Mouse (Mus musculus) kidney, postnatal 25 days (tissue): ENCODE results near the gene Ppm1b.

Source experiments
- DNase-seq, 2 experiments: peaks; one replicate each; pipeline ENCODE4 v3.0.0; 2021; ENCODE audit warnings: mixed read lengths in 2 of 2

The Ppm1b gene

DNA sequence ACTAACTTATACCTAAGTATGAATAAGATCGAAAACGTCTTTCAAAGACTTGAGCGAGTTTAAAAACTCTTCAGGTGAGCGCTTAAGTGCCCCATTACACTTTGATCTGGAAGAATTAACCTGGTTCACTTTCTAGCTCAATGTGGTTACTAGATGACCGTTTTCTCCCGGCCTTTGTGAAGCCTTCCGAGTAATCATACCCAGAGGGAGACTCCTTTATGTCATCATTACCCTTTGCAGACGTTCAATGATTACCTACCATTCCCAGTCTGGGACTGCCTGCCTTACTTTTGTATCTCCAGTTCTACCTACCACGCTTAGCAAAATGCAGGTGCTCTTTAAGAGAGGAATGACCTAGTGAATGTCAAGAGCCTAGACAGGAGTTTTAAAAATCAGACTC lies at the start of gene Ppm1b:
TSS of gene Ppm1b (plus strand) at position 301 of the 400 bp plus-strand sequence.
- DNase-seq: no peak

DNA sequence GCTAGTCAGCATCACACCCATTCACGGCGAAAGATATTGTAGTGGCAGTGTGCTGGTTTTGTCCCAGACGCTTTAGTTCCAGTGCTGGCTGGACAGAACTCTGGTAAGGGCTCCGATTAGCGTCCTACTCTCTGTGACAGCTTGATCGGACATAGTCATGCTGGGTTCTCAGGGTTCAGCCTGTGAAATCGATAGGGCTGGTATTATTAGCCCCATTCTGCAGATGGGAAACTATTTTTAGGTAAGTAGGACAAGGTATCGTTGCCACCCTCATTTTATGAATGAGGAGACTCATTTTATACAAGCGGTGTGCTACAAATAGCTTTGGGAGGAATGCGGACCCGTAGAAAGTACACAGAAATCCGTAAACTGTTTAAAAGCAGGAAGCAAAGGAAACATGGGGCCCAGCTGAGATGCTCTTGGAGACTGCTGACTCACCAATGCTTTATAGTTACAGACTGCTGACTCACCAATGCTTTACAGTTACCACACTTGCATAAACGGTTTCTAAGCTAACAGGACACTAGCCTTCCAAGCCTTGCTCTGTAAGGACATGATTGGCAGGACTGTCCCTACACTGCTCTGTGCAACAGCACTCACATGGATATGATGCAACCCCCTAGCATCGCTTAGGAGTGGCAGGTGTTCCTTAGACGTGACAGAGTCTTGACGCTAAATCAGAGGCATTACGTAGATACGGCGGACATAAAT lies 34.7 kb upstream of the Ppm1b start:
- no peak for DNase-seq

DNA sequence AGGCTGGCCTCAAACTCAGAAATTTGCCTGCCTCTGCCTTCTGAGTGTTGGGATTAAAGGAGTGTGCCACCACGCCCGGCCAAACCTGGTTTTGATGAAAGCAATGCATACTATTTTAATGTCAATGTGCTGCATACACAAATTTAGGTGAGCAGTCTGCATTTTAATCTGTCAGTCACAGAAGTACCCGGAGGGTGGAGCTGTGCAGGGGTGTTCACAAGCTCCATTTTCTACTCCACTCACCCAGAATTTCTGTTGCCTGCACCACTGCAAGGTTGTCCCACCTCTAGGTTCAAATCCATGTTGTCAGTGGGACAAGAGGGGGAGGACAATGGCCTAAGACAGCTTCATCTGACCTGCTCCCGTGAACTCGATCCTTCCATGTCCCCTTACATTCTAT lies 31.8 kb upstream of the Ppm1b start:
- no peak for DNase-seq

DNA sequence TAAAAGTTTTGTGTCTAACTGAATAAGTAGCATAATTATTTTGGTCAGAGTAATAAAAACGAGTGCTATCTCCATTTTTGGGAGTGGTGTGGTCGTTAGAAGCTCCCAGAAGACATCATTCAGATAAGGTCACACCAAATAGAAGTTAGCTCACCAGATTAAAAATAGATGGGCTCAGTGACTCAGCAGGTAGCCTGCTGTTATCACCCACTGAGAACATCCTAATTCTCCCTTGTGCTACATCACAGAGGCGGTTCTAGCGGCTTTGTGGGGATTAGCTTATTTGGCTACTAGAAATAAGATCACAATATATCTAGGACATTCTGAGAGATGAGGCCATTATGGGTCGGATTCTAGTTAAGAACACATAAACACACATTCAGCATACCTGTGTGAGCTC lies 30.3 kb upstream of the Ppm1b start:
- DNase-seq: no peak

DNA sequence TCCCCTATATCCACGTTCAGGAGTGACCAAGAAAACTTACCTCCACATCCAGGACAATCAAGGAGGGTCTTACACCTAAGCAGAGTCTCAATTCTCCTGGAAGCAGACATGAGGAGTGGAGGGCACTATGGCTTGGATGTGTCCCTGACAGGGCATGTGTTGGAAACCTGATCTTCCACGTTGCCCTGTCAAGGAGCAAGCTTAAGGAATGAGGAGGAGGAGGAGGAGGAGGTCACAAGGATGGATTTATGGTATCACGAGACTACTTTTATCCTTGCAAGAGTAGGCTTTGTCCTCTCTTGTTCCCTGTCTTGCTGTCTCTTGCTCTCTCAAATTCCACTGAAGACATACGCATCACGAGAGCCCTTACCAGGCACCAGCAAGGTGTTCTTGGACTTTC lies 29.0 kb upstream of the Ppm1b start:
- no peak for DNase-seq

DNA sequence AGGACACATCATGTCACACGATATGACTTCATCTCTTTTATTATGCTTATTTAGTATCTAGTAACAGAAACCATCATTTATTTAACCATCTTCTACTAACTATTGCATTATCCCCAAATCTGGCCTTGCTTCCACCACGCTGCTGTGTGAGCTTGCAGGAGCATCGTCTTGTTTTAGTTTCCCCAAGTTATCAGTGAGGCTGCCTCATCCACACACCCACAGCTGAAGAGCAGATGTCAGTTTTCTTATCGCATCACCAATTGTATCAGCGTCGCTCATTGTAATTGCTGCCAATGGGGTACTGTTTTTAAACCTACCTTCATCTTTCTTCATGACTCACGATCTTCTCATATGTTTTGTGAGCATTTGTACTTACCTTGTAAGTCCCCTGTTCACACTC lies 23.6 kb upstream of the Ppm1b start:
- no peak for DNase-seq

DNA sequence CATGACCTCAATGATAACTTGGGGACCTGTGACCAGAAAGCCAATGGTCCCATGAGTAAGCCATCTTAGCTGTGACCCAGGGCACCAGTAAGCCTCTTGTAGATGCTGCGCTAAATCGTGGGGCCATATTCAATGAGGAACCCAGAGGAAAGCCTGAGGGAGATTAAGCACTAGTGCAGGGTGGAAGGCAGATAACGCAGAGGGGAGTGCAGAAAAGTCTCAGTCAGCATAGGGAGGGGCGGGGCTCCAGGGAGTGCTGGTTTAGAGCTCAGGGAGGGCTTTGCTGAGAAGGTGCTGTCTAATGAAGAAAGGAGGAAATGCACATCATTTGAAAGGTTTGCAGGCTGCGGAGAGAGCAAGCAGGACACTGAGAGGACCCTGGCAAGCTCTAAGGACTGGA lies 22.6 kb upstream of the Ppm1b start:
- DNase-seq: no peak

DNA sequence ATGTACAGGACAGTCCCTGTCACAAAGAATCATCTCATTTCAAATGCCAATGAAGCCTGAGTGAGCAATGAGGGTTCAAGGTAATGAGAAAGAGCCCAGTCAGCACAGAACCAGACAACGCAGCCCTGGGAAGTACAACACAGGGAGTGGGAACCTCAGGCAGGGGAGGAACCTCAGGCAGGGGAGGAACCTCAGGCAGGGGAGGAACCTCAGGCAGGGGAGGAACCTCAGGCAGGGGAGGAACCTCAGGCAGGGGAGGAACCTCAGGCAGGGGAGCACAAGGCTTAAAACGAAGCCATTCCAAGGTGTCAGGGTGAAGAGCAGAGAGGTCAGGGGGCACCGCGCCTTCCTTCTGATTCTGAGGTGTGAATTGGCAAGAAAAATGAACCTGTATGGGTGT lies 20.9 kb upstream of the Ppm1b start:
- peak; percentile 12 to 63 for DNase-seq

DNA sequence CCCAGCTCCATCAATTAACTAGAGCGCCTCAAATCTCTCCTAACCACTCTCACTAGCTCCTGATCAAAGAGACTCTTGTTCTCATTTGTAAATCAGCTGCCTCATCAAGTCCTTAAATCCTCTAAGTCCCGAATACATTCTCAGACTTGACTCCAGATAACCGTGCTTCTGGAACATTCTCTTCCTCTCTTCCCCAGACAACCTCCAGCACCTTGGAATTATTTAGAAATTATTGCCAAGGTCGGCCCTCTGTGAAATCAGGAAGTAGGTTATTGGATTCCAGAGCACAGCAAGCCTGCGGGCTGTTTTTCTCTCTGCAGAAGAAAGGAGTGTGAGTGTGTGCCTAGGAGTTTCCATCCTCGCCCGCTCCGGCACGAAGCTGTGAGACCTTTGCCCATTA lies 20.2 kb upstream of the Ppm1b start:
- DNase-seq: peak; percentile 20 to 40

DNA sequence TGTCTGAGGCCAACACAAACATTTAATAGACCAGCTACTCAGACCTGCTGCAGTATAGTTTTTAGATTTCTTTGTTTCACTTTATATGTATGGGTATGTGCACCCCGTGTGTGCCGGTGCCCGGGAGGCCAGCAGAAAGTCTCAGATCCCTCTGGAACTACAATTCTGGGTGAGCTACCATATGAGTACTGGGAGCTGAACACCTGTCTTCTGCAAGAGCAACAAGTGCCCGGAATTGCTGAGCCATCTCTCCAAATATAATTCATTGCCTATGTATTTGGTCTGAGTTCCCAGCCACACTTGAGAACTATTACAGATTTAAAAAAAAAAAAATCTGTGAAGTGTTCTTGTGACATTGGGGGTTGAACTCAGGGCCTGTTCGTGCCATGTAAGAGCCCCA lies 19.7 kb upstream of the Ppm1b start:
- DNase-seq: no peak

DNA sequence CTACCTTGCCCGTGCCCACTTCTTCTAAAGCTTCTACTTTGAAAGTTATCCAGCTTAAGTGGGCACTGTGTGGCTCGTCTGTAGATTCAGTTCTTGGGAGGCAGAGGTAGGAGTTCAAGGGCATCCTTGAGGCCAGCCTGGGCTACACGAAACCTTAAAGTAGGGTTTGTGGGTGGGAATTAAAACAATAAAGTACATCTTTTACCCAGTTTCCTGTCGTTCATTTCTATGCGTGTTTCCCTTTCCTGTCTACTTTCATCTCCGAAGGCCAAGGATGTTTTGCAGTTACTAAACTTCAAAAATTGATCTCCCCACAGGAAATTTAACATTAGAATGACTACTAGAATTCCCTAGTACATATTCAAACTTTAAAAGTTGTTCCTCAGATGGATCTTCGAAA lies 19.3 kb upstream of the Ppm1b start:
- DNase-seq: no peak

DNA sequence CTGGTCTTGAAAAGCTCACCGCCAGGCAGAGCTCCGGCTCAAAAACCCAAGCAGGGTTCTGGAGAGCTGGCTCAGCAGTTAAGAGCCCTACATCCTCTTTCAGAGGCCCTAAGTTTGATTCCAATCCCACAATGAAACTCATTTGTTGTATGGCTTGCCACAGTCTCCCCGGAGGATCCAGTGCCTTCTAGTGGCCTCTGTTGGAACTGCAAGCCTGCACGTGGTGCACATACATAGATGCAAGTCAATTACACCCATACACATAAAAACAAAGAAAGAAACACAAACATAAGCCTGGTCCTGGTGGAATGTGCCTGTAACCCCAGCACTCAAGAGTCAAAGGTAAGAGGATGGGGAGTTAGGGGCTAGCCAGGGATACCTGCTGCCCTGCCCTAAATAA lies 18.3 kb upstream of the Ppm1b start:
- DNase-seq: no peak

DNA sequence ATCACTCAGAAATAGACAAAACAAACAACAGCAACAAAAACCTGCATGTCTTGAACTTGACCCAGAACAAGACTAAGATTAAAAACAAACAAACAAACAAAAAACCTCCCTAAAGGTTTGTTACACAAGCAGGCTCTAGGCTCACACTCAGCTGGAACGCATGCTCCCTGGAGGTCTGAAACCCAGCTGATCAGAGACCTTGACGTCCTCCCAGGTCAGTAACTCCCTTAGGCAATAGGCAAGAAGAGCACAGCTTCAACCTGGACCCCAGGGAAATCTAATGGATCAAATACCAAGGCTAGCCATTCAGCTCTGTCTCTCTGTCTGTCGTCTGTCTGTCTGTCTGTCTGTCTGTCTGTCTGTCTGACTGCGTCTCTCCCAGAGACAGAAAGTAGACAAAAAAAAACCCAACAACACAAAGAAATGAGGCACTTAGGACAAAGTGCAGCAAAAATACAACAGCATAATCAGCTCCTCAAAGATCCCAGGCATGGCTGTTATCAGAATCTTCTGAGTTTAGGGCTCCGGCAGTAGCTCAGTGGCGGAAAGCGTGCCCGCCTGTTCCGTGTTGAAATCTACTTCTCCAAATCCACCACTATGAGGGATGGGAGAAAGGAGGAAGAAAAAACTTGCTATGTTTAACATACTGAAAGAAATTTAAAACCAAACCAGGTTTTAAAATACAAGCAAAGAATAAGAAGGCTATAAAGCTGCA lies 16.4 kb upstream of the Ppm1b start:
- no peak for DNase-seq

DNA sequence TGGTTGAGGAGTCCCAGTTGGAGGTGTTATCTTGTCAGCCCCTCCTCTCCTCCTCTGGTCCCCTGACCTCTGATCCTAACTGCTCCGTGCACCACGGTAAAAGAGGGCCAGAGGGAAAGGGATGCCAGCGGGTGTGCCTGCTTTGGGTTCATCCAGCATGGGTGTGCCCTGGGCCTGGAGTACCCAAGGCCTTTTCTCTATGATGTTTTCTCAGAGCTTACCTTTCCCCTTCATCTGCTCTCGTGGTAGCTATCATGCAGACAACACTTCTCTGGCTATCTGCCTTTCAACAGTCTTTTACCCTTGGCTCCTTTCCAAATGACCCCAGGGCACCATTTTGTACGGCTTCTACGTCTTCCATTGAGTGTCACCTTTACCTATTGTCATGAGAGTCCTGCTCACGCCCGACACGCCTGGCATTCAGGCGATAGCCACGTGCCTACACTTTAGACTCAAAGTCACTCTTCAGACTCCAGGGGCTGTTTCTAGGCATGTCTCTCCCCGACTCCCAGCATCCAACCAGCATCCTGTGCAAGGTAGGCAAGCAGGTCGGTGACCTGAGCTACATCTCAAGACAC lies 15.2 kb upstream of the Ppm1b start:
- no peak for DNase-seq

DNA sequence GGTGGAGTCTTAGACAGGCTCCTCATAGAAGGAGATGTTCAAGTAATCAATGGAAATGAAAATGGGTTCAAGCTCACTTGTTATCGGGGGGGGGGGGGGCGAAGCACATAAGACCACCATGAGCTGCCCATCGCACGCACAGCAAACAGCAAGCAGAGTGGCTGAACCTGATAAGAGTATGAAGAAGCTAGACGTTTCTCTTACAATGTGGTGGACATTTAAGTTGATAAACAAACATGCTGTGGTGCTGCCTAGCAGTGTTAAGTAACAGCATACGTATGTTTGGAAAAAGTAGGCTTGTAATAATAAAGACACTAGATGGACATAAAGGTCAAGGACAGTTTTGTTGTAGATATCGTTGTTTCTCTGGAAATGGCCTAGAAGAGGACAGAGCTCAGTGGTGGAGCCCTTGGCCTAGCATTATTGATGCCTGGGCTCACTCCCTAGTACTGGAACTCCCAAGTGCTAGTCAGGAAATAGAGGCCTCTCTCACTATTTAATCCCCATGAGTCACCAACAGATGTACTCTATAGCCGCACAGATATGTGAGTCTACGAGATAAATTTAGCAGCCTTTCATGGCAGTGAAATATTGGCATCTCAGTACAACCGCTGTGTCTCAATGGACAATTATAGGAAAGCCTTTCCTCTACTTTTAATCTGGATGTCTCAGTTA lies 14.0 kb upstream of the Ppm1b start:
- no peak for DNase-seq

DNA sequence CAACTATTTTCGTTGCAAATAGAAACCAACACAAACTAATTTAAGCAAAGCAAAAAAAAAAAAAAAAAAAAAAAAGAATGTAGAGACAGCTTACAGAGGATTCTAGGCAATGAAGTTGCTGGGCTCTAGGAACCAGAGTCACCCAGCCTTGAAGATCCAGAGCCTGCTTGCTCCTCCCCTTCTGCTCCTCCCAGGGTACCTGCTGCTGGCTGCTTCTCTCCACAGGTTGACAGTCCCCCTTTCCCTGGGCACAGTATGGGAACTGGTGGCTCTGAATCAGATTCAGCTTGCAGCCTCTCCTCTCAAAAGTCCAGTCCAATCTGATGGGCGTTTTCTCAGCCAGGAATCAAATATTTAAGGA lies 13.5 kb upstream of the Ppm1b start:
- DNase-seq: no peak

DNA sequence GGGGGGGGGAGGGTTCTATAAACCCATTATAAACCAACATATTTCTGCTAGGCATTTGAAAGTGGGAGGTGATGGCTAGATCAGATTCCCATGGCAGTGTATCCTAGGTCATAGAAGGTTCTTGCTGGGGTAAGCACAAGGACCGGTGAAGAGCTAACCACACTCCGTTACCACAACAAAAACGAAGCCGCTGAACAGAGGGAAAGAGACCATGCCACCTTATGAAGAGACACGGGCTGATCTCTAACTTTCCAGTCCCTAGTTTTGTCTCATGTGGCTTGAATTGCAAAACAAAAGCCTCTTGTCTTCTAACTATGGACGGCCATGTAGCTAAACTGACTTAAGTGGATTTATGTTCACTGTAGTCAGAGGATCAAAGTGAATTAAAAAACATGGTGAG lies 12.2 kb upstream of the Ppm1b start:
- DNase-seq: no peak

DNA sequence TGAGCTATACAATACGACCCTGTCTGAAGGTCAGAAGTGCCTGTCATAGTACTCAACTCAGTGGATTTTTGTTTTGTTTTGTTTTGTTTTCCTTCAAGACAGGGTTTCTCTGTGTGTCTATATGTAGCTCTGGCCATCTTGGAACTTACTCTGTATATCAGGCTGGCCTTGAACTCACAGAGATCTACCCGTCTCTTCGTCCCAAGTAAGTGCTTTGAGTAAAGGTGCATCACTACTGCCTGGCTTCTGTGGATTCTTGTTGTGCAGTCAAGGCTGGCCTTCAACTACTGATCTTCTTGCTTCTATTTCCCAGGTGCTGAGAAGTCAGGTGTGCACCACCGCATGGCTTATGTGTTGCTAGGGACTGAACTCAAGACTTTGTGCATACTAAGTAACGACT lies 4.0 kb upstream of the Ppm1b start:
- DNase-seq: no peak

DNA sequence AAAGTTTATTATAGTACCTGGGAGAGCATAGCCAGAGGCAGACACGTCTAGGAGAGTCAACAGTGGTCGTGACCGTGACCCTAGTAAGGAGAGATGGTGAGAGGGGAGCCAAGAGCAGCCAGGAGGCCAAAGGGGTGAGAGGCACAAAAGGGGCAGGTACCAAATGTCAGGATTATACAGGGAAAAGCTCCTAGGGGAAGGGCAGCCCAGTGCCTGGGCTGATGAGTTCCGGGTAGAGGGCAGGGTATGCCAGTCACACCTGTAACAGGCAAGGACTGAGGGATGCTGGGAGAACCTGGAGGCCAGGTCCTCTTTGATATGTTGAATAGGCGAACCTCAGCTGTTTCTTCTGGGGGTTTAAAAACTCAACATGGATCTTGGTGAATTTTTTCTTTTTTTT lies 2.8 kb upstream of the Ppm1b start:
- DNase-seq: no peak

DNA sequence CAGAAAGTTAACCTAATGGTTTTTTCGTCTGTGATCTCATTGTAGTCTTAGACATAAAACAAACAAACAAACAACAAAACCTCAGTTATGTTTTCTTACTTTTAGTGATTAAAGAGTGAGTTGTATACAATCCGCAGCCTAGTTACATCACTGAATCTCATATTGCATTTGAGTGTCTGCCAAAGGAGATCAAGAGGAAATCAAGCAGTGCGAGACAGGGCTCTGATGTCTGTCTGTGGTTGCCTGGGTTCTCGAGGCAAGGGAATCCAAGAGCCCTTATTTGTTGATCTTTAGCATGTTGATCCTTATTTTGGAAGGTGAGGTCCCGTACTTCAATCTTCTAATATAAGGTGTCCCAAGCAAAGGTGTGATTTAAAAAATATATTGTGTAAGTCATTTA lies 1.7 kb upstream of the Ppm1b start:
- no peak for DNase-seq

DNA sequence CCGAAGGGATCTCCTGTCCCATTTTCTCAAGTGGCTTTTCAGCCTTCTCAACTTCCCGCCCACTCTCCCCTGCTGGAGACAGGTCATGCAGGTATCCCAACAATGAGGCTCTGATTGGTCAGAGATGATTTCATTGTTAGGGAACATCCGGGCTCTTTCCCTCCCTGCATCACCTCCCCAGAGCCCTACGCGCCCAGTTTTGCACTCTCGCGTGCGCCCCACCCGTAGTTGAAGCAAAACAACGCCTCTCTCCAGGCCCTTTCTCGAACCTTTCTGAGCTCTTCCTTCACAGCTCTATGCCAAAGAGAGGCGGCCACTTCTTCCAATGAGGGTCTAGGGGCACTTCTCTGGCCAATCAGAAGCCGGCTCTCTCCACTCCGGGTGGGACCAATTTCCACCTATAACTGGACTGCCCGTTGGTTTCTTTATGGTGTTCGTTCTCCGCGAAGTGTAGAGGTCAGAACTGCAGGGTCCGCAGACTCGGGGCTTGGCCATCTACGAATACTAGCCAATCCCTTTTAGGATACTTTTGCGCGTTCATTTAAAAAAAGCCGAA lies 468 bp downstream of the Ppm1b start:
- peak; percentile 89 to 95 for DNase-seq

DNA sequence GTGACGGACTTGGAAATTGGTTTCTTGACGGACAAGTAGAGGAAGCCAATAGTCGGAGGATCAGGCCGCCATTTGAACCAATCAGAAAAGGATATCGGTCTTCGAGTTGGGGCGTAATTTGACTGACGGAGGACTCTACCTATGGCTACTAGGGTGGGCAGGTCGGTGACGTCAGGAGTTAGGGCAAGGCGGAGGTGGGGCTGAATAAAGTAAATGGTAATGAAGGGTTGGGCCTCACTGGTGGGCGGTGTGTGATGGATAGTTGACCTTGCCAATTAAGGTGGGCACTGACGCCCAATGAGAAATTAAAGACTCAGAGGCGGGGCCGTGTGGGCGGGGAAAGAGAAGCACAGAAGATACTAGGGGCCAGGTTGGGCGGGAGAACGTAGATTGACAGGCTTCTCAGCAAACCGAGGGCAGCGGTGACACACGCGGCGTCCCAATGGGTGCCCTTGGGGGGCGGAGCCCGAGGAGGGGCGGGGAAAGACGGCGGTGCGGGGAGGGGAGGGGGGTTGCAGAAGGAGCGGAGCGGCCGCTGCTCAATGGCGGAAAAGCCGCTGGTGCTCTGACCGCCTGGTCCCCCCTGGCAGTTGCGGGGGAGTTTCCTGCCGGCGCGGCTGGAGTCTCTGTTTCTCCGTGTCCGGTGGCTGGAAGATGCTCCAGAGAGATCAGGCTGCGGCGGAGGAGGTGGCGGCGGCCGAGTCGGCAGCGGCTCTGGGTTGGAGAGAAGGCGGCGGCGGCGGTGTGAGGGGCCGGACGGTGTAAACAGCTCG lies 1.1 kb downstream of the Ppm1b start:
- peak; percentile 100 for DNase-seq

DNA sequence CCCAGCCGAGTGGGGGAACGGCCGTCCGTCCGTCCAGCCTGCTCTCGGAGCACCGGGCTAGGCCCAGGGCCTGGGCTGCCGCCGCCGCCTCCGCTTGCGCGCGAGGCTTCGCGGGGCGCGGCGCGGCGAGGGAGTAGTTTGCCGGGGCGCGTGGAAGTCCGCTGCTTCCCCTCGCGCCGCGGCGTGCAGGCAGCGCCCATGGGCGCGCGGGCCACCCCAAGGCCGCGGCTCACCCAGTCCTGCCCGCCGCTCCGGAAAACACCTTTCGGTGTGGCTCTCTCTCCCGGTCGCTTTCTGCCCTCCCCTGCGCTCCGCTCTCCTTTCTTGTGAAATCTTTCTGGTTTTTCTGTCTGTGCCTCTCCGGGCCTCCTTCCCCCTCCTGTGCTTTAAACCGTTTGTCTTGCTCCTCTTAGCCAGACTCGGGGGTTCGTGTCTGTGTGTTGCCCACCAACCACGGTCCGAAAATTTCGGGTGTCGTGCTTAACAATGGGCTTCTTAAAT lies 1.9 kb downstream of the Ppm1b start:
- peak in 1 of 2 experiments; percentile 33 for DNase-seq
